Mouse (Mus musculus) MEL (cell line): ENCODE results near the gene Top3b.

ENCODE experiments used
- CTCF ChIP-seq, 3 experiments: IDR thresholded peaks in 2 of 3; conservative IDR thresholded peaks in 1 of 3; 2 replicates each; pipeline ENCODE4 v1.5.1; 2011 to 2012; ENCODE audit warnings: low read length in 3 of 3, low read depth in 2 of 3, mild to moderate bottlenecking in 2 of 3, improper control_type of control experiment in 1 of 3, inconsistent platforms in 1 of 3, mixed read lengths in 1 of 3, moderate library complexity in 1 of 3; ENCODE audit not compliant: control insufficient read depth in 1 of 3, insufficient read depth in 1 of 3, poor library complexity in 1 of 3, severe bottlenecking in 1 of 3
- EP300 ChIP-seq, 2 experiments: IDR thresholded peaks; 2 replicates each; pipeline ENCODE4 v1.6.1; 2011; ENCODE audit warnings: improper control_type of control experiment in 2 of 2, low read length in 2 of 2, low read depth in 1 of 2, mild to moderate bottlenecking in 1 of 2
- POLR2A ChIP-seq, 2 experiments: IDR thresholded peaks; 2 replicates each; pipeline ENCODE4 v1.6.1; 2011 to 2012; ENCODE audit warnings: low read length in 2 of 2, mild to moderate bottlenecking in 2 of 2, control low read depth in 1 of 2, improper control_type of control experiment in 1 of 2, low read depth in 1 of 2, moderate library complexity in 1 of 2; ENCODE audit not compliant: control insufficient read depth in 1 of 2, insufficient read depth in 1 of 2, poor library complexity in 1 of 2
- RAD21 ChIP-seq: IDR thresholded peaks from 2 replicates; pipeline ENCODE4 v1.6.1; 2011; ENCODE audit warnings: mild to moderate bottlenecking, low read depth, low read length, improper control_type of control experiment
- TCF12 ChIP-seq: IDR thresholded peaks from 2 replicates; pipeline ENCODE4 v1.6.1; 2014; ENCODE audit warnings: low read depth, mild to moderate bottlenecking, inconsistent platforms, low read length, improper control_type of control experiment, moderate library complexity
- ZNF384 ChIP-seq: IDR thresholded peaks from 2 replicates; pipeline ENCODE4 v1.6.1; 2012; ENCODE audit warnings: low read depth, mild to moderate bottlenecking, inconsistent platforms, low read length, improper control_type of control experiment

DNA sequence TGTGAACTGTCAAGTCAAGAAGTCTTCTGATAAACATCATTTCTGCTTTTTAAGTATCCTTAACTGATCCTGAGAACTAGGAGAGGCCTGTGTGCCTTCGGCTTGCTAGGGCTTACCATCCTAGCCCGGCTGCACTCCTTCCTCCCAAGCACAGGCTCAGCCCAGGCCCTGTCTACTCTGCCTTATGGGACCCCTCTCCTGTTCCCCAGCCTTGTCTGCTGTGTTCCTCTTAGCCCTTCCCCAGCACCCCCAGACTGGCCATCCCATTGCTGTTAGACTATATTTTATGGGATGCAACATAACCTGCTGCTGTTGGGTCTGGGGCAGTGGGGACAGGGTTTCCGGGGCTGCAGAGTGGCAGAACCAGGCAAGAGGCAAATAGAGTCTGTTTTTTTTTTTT, 59.8 kb downstream of the Top3b start:
- no peak for TF ChIP-seq ZNF384
- no peak for TF ChIP-seq POLR2A (IDR thresholded peaks at IDR 0.05; ENCODE audit: control insufficient read depth in 1 of 2, insufficient read depth in 1 of 2, low read depth in 1 of 2, low read length in 2 of 2, poor library complexity in 1 of 2)
- TF ChIP-seq TCF12, result no peak
- TF ChIP-seq CTCF (IDR thresholded peaks at IDR 0.05 in 2 of 3, conservative IDR thresholded peaks at IDR 0.05 in 1 of 3; ENCODE audit: control insufficient read depth in 1 of 3, insufficient read depth in 1 of 3, low read depth in 2 of 3, low read length in 3 of 3, poor library complexity in 1 of 3, severe bottlenecking in 1 of 3), result no peak
- no peak for TF ChIP-seq RAD21
- TF ChIP-seq EP300 (IDR thresholded peaks at IDR 0.05; ENCODE audit: low read depth in 1 of 2, low read length in 2 of 2), result no peak
